Mouse (Mus musculus): ENCODE results near the gene Dmrt2.

- TF ChIP-seq CTCF (IDR thresholded peaks at IDR 0.05; ENCODE audit: low read depth) (no peak), EP300 (IDR thresholded peaks at IDR 0.05; ENCODE audit: low read depth) (no peak)
These were observed 1.8 kb downstream of the Dmrt2 start for GRCm38 (mm10) chr19:25674056-25674420.

Data from liver, postnatal 0 days (tissue).